Mouse (Mus musculus) monocyte, adult 2 months (primary cell): Measurements from ENCODE around the gene Ctnnd2.

Source experiments
- DNase-seq, 2 experiments: peaks; one replicate each; pipeline ENCODE4 v3.0.0; 2022; ENCODE audit warnings: low spot score in 2 of 2, low read depth in 1 of 2

The Ctnnd2 gene

GRCm38 (mm10) chr15:30480676-30481075 lies 308.3 kb downstream of the Ctnnd2 start:
- DNase-seq, result no peak

- DNase-seq, result no peak
Measured at GRCm38 (mm10) chr15:30506476-30506875, 334.1 kb downstream of the Ctnnd2 start.

GRCm38 (mm10) chr15:30512467-30512866 lies 340.1 kb downstream of the Ctnnd2 start:
- no peak for DNase-seq

- no peak for DNase-seq
Measured at GRCm38 (mm10) chr15:30513122-30513521, 340.7 kb downstream of the Ctnnd2 start.

GRCm38 (mm10) chr15:30515425-30515824 lies 343.0 kb downstream of the Ctnnd2 start:
- DNase-seq, result no peak

- no peak for DNase-seq
Measured at GRCm38 (mm10) chr15:30541459-30541858, 369.1 kb downstream of the Ctnnd2 start.

- DNase-seq, result no peak
Measured at GRCm38 (mm10) chr15:30548263-30548662, 375.9 kb downstream of the Ctnnd2 start.

GRCm38 (mm10) chr15:30550956-30551355 lies 378.6 kb downstream of the Ctnnd2 start:
- no peak for DNase-seq

GRCm38 (mm10) chr15:30553910-30554406 lies 381.6 kb downstream of the Ctnnd2 start:
- DNase-seq, result no peak

- no peak for DNase-seq
Measured at GRCm38 (mm10) chr15:30555787-30556186, 383.4 kb downstream of the Ctnnd2 start.

- DNase-seq, result no peak
Measured at GRCm38 (mm10) chr15:30562375-30562774, 390.0 kb downstream of the Ctnnd2 start.

GRCm38 (mm10) chr15:30564594-30564993 lies 392.2 kb downstream of the Ctnnd2 start:
- no peak for DNase-seq

- no peak for DNase-seq
Measured at GRCm38 (mm10) chr15:30570254-30570800, 397.9 kb downstream of the Ctnnd2 start.

GRCm38 (mm10) chr15:30587446-30587845 lies 415.1 kb downstream of the Ctnnd2 start:
- DNase-seq, result no peak

GRCm38 (mm10) chr15:30590865-30591264 lies 418.5 kb downstream of the Ctnnd2 start:
- no peak for DNase-seq

- DNase-seq, result no peak
Measured at GRCm38 (mm10) chr15:30595507-30595906, 423.1 kb downstream of the Ctnnd2 start.

GRCm38 (mm10) chr15:30610613-30611012 lies 438.2 kb downstream of the Ctnnd2 start:
- DNase-seq, result peak; percentile 23 to 35

- no peak for DNase-seq
Measured at GRCm38 (mm10) chr15:30615451-30615850, 443.1 kb downstream of the Ctnnd2 start.

GRCm38 (mm10) chr15:30616861-30617260 lies 444.5 kb downstream of the Ctnnd2 start:
- no peak for DNase-seq

- DNase-seq, result no peak
Measured at GRCm38 (mm10) chr15:30617932-30618331, 445.5 kb downstream of the Ctnnd2 start.

GRCm38 (mm10) chr15:30628524-30628923 lies 456.1 kb downstream of the Ctnnd2 start:
- no peak for DNase-seq

- DNase-seq, result no peak
Measured at GRCm38 (mm10) chr15:30632113-30632735, 459.8 kb downstream of the Ctnnd2 start.

GRCm38 (mm10) chr15:30633917-30634316 lies 461.5 kb downstream of the Ctnnd2 start:
- DNase-seq, result no peak
